Mouse (Mus musculus): Measurements from ENCODE around the gene Hist1h3d. TPM values are rescaled to one million over a fixed set of nuclear protein-coding genes. Genes with fewer than 3 reads are reported as not detected.

The Hist1h3d gene
- polyA plus RNA-seq, 1 experiment from 2014 or later: not detected

Other genes with a start within 250 kb of the Hist1h3d start
- 30.3 TPM for gene Zfp322a, start 206.6 kb upstream of the Hist1h3d start, polyA plus RNA-seq (2017; shearing (Covaris generic))
- 11.8 TPM for gene Abt1, start 151.9 kb upstream of the Hist1h3d start, polyA plus RNA-seq (2017; shearing (Covaris generic))
- gene Btn1a1, start 109.9 kb upstream of the Hist1h3d start, polyA plus RNA-seq (2017; shearing (Covaris generic)): not detected
- not detected for gene Btn2a2, start 86.9 kb upstream of the Hist1h3d start, polyA plus RNA-seq (2017; shearing (Covaris generic))
- 3.7 TPM for gene Hist1h4h, start 44.7 kb upstream of the Hist1h3d start, polyA plus RNA-seq (2017; shearing (Covaris generic))
- not detected for gene Hist1h2af, start 41.9 kb upstream of the Hist1h3d start, polyA plus RNA-seq (2017; shearing (Covaris generic))
- gene Hist1h3g, start 40.3 kb upstream of the Hist1h3d start, polyA plus RNA-seq (2017; shearing (Covaris generic)): 0.77 TPM
- not detected for gene Hist1h2bh, start 32.4 kb upstream of the Hist1h3d start, polyA plus RNA-seq (2017; shearing (Covaris generic))
- gene Hist1h3f, start 31.7 kb upstream of the Hist1h3d start, polyA plus RNA-seq (2017; shearing (Covaris generic)): not detected
- 0.90 TPM for gene Hist1h4f, start 24.1 kb upstream of the Hist1h3d start, polyA plus RNA-seq (2017; shearing (Covaris generic))
- gene Hist1h1d, start 22.5 kb upstream of the Hist1h3d start, polyA plus RNA-seq (2017; shearing (Covaris generic)): 0.50 TPM
- gene Hist1h3e, start 13.4 kb upstream of the Hist1h3d start, polyA plus RNA-seq (2017; shearing (Covaris generic)): 1.3 TPM
- gene Hist1h2ae, start 4.5 kb upstream of the Hist1h3d start, polyA plus RNA-seq (2017; shearing (Covaris generic)): 6.5 TPM
- 6.1 TPM for gene Hist1h2bg, start 4.4 kb upstream of the Hist1h3d start, polyA plus RNA-seq (2017; shearing (Covaris generic))
- 1.1 TPM for gene Hist1h2bf, start 1.6 kb upstream of the Hist1h3d start, polyA plus RNA-seq (2017; shearing (Covaris generic))
- gene Hist1h2ad, start 1.4 kb upstream of the Hist1h3d start, polyA plus RNA-seq (2017; shearing (Covaris generic)): not detected
- 40.6 TPM for gene Hist1h4d, start 5.8 kb downstream of the Hist1h3d start, polyA plus RNA-seq (2017; shearing (Covaris generic))
- 5.0 TPM for gene Hist1h2be, start 45.4 kb downstream of the Hist1h3d start, polyA plus RNA-seq (2017; shearing (Covaris generic))
- 15.3 TPM for gene Hist1h1e, start 46.8 kb downstream of the Hist1h3d start, polyA plus RNA-seq (2017; shearing (Covaris generic))
- 0.24 TPM for gene Hist1h2ac, start 108.2 kb downstream of the Hist1h3d start, polyA plus RNA-seq (2017; shearing (Covaris generic))
- 13.7 TPM for gene Hist1h2bc, start 108.4 kb downstream of the Hist1h3d start, polyA plus RNA-seq (2017; shearing (Covaris generic))
- not detected for gene Hist1h1t, start 120.1 kb downstream of the Hist1h3d start, polyA plus RNA-seq (2017; shearing (Covaris generic))
- gene Hist1h4c, start 122.7 kb downstream of the Hist1h3d start, polyA plus RNA-seq (2017; shearing (Covaris generic)): 4.1 TPM
- 0.76 TPM for gene Hfe, start 135.1 kb downstream of the Hist1h3d start, polyA plus RNA-seq (2017; shearing (Covaris generic))
- gene Hist1h1c, start 163.0 kb downstream of the Hist1h3d start, polyA plus RNA-seq (2017; shearing (Covaris generic)): 15.9 TPM
- not detected for gene Hist1h3c, start 169.8 kb downstream of the Hist1h3d start, polyA plus RNA-seq (2017; shearing (Covaris generic))
- 1.2 TPM for gene Hist1h2bb, start 171.0 kb downstream of the Hist1h3d start, polyA plus RNA-seq (2017; shearing (Covaris generic))
- 2.7 TPM for gene Hist1h2ab, start 175.4 kb downstream of the Hist1h3d start, polyA plus RNA-seq (2017; shearing (Covaris generic))
- gene Hist1h3b, start 176.5 kb downstream of the Hist1h3d start, polyA plus RNA-seq (2017; shearing (Covaris generic)): not detected
- gene Hist1h4b, start 181.2 kb downstream of the Hist1h3d start, polyA plus RNA-seq (2017; shearing (Covaris generic)): 18.1 TPM
- not detected for gene Hist1h4a, start 185.5 kb downstream of the Hist1h3d start, polyA plus RNA-seq (2017; shearing (Covaris generic))
- 2.4 TPM for gene Hist1h3a, start 186.6 kb downstream of the Hist1h3d start, polyA plus RNA-seq (2017; shearing (Covaris generic))
- gene Hist1h1a, start 187.9 kb downstream of the Hist1h3d start, polyA plus RNA-seq (2017; shearing (Covaris generic)): 1.8 TPM
- not detected for gene Trim38, start 194.2 kb downstream of the Hist1h3d start, polyA plus RNA-seq (2017; shearing (Covaris generic))
- gene Slc17a2, start 231.2 kb downstream of the Hist1h3d start, polyA plus RNA-seq (2017; shearing (Covaris generic)): not detected